Mouse (Mus musculus): ENCODE measurements around the gene Scaf11. TPM values are rescaled to one million over a fixed set of nuclear protein-coding genes. Genes with fewer than 3 reads are reported as not detected.

Scaf11 gene
- polyA plus RNA-seq, 1 experiment from 2014 or later: 39.1 TPM

GRCm38 (mm10) chr15:96419920-96420319, 40.7 kb downstream of the Scaf11 start:
- Histone ChIP-seq H3K27me3 (ENCODE audit: control insufficient read depth, insufficient read depth, low read depth, low read length) (no peaks in the 10 kb centered on the region), H3K36me3 (ENCODE audit: control insufficient read depth, insufficient read depth, low read length) (peaks cover 30% of the 10 kb centered on the region), H3K4me1 (ENCODE audit: control insufficient read depth, insufficient read depth, low read length) (no peaks in the 10 kb centered on the region), H3K27ac (ENCODE audit: low read length) (no peak overlapping the region), H3K9me3 (replicated peaks; ENCODE audit: control insufficient read depth, low read length, poor library complexity, severe bottlenecking) (no peaks in the 10 kb centered on the region), H3K4me2 (ENCODE audit: low read length) (no peak overlapping the region), H3K9ac (ENCODE audit: low read depth, low read length) (no peak overlapping the region), H3K4me3 (ENCODE audit: low read depth, low read length) (no peak overlapping the region)
- no peak for ATAC-seq
- 97% methylated on average over 8 of the region's 8 CpGs for WGBS

GRCm38 (mm10) chr15:96418161-96418560, 42.5 kb downstream of the Scaf11 start:
- no peak overlapping the region for H3K9ac ChIP-seq (ENCODE audit: low read depth, low read length)
- H3K36me3 ChIP-seq (ENCODE audit: control insufficient read depth, insufficient read depth, low read length): peaks cover 34% of the 10 kb centered on the region
- H3K4me3 ChIP-seq (ENCODE audit: low read depth, low read length): no peak overlapping the region
- H3K9me3 ChIP-seq (replicated peaks; ENCODE audit: control insufficient read depth, low read length, poor library complexity, severe bottlenecking): no peaks in the 10 kb centered on the region
- H3K27me3 ChIP-seq (ENCODE audit: control insufficient read depth, insufficient read depth, low read depth, low read length): no peaks in the 10 kb centered on the region
- 95% methylated on average over 12 of the region's 12 CpGs for WGBS
- H3K4me1 ChIP-seq (ENCODE audit: control insufficient read depth, insufficient read depth, low read length): no peaks in the 10 kb centered on the region
- H3K27ac ChIP-seq (ENCODE audit: low read length): no peak overlapping the region
- H3K4me2 ChIP-seq (ENCODE audit: low read length): no peak overlapping the region
- ATAC-seq: no peak

GRCm38 (mm10) chr15:96408717-96409121, 51.9 kb downstream of the Scaf11 start:
- 0 out of 2 replicates have a peak, but pooled peaks cover 5% of the 10 kb centered on the region for H3K36me3 ChIP-seq (ENCODE audit: control insufficient read depth, insufficient read depth, low read length)
- H3K9ac ChIP-seq (ENCODE audit: low read depth, low read length): no peak overlapping the region
- no peaks in the 10 kb centered on the region for H3K9me3 ChIP-seq (replicated peaks; ENCODE audit: control insufficient read depth, low read length, poor library complexity, severe bottlenecking)
- ATAC-seq: no peak
- 95% methylated on average over 6 of the region's 6 CpGs for WGBS
- no peaks in the 10 kb centered on the region for H3K4me1 ChIP-seq (ENCODE audit: control insufficient read depth, insufficient read depth, low read length)
- no peaks in the 10 kb centered on the region for H3K27me3 ChIP-seq (ENCODE audit: control insufficient read depth, insufficient read depth, low read depth, low read length)
- no peak overlapping the region for H3K4me2 ChIP-seq (ENCODE audit: low read length)
- H3K4me3 ChIP-seq (ENCODE audit: low read depth, low read length): no peak overlapping the region
- no peak overlapping the region for H3K27ac ChIP-seq (ENCODE audit: low read length)

- Histone ChIP-seq H3K27me3 (ENCODE audit: control insufficient read depth, insufficient read depth, low read depth, low read length) (no peaks in the 10 kb centered on the region), H3K4me3 (ENCODE audit: low read depth, low read length) (no peak overlapping the region), H3K4me2 (ENCODE audit: low read length) (no peak overlapping the region), H3K27ac (ENCODE audit: low read length) (no peak overlapping the region), H3K9me3 (replicated peaks; ENCODE audit: control insufficient read depth, low read length, poor library complexity, severe bottlenecking) (no peaks in the 10 kb centered on the region), H3K9ac (ENCODE audit: low read depth, low read length) (no peak overlapping the region), H3K4me1 (ENCODE audit: control insufficient read depth, insufficient read depth, low read length) (no peaks in the 10 kb centered on the region), H3K36me3 (ENCODE audit: control insufficient read depth, insufficient read depth, low read length) (peaks cover 6% of the 10 kb centered on the region; the same call in 1 of the 2 replicates)
- ATAC-seq: no peak
- 83% methylated on average over 2 of the region's 2 CpGs for WGBS
These were observed 53.5 kb downstream of the Scaf11 start for GRCm38 (mm10) chr15:96407151-96407550.

- Histone ChIP-seq H3K9ac (ENCODE audit: low read depth, low read length) (no peak overlapping the region), H3K36me3 (ENCODE audit: control insufficient read depth, insufficient read depth, low read length) (peaks cover 8% of the 10 kb centered on the region; the same call in 1 of the 2 replicates), H3K4me1 (ENCODE audit: control insufficient read depth, insufficient read depth, low read length) (no peaks in the 10 kb centered on the region), H3K4me2 (ENCODE audit: low read length) (no peak overlapping the region), H3K27ac (ENCODE audit: low read length) (no peak overlapping the region), H3K27me3 (ENCODE audit: control insufficient read depth, insufficient read depth, low read depth, low read length) (no peaks in the 10 kb centered on the region), H3K9me3 (replicated peaks; ENCODE audit: control insufficient read depth, low read length, poor library complexity, severe bottlenecking) (no peaks in the 10 kb centered on the region), H3K4me3 (ENCODE audit: low read depth, low read length) (no peak overlapping the region)
- WGBS: 90% methylated on average over 4 of the region's 4 CpGs
- ATAC-seq: no peak
These were observed 54.4 kb downstream of the Scaf11 start for GRCm38 (mm10) chr15:96406253-96406652.

- no peaks in the 10 kb centered on the region for H3K9me3 ChIP-seq (replicated peaks; ENCODE audit: control insufficient read depth, low read length, poor library complexity, severe bottlenecking)
- H3K27ac ChIP-seq (ENCODE audit: low read length): no peak overlapping the region
- no peak overlapping the region for H3K4me3 ChIP-seq (ENCODE audit: low read depth, low read length)
- no peaks in the 10 kb centered on the region for H3K4me1 ChIP-seq (ENCODE audit: control insufficient read depth, insufficient read depth, low read length)
- no peaks in the 10 kb centered on the region for H3K27me3 ChIP-seq (ENCODE audit: control insufficient read depth, insufficient read depth, low read depth, low read length)
- ATAC-seq: no peak
- no peak overlapping the region for H3K4me2 ChIP-seq (ENCODE audit: low read length)
- H3K9ac ChIP-seq (ENCODE audit: low read depth, low read length): no peak overlapping the region
- H3K36me3 ChIP-seq (ENCODE audit: control insufficient read depth, insufficient read depth, low read length): peaks cover 8% of the 10 kb centered on the region; the same call in 1 of the 2 replicates
- WGBS: 71% methylated on average over 5 of the region's 5 CpGs
These were observed 55.1 kb downstream of the Scaf11 start for GRCm38 (mm10) chr15:96405548-96405947.

GRCm38 (mm10) chr15:96398333-96398732, 62.3 kb downstream of the Scaf11 start:
- peaks cover 15% of the 10 kb centered on the region; the same call in 1 of the 2 replicates for H3K36me3 ChIP-seq (ENCODE audit: control insufficient read depth, insufficient read depth, low read length)
- no peak overlapping the region for H3K27ac ChIP-seq (ENCODE audit: low read length)
- no peak overlapping the region for H3K9ac ChIP-seq (ENCODE audit: low read depth, low read length)
- no peaks in the 10 kb centered on the region for H3K9me3 ChIP-seq (replicated peaks; ENCODE audit: control insufficient read depth, low read length, poor library complexity, severe bottlenecking)
- no peak overlapping the region for H3K4me2 ChIP-seq (ENCODE audit: low read length)
- no peaks in the 10 kb centered on the region for H3K27me3 ChIP-seq (ENCODE audit: control insufficient read depth, insufficient read depth, low read depth, low read length)
- 88% methylated on average over 10 of the region's 10 CpGs for WGBS
- no peaks in the 10 kb centered on the region for H3K4me1 ChIP-seq (ENCODE audit: control insufficient read depth, insufficient read depth, low read length)
- ATAC-seq: no peak
- H3K4me3 ChIP-seq (ENCODE audit: low read depth, low read length): no peak overlapping the region

GRCm38 (mm10) chr15:96396641-96397344, 63.9 kb downstream of the Scaf11 start:
- H3K9me3 ChIP-seq (replicated peaks; ENCODE audit: control insufficient read depth, low read length, poor library complexity, severe bottlenecking): no peaks in the 10 kb centered on the region
- WGBS: 75% methylated on average over 8 of the region's 8 CpGs
- no peaks in the 10 kb centered on the region for H3K4me1 ChIP-seq (ENCODE audit: control insufficient read depth, insufficient read depth, low read length)
- no peak overlapping the region for H3K9ac ChIP-seq (ENCODE audit: low read depth, low read length)
- H3K27me3 ChIP-seq (ENCODE audit: control insufficient read depth, insufficient read depth, low read depth, low read length): no peaks in the 10 kb centered on the region
- no peak for ATAC-seq
- peaks cover 15% of the 10 kb centered on the region; the same call in 1 of the 2 replicates for H3K36me3 ChIP-seq (ENCODE audit: control insufficient read depth, insufficient read depth, low read length)
- H3K4me2 ChIP-seq (ENCODE audit: low read length): no peak overlapping the region
- no peak overlapping the region for H3K4me3 ChIP-seq (ENCODE audit: low read depth, low read length)
- H3K27ac ChIP-seq (ENCODE audit: low read length): no peak overlapping the region

GRCm38 (mm10) chr15:96395071-96395470, 65.6 kb downstream of the Scaf11 start:
- Histone ChIP-seq H3K4me3 (ENCODE audit: low read depth, low read length) (no peak overlapping the region), H3K9me3 (replicated peaks; ENCODE audit: control insufficient read depth, low read length, poor library complexity, severe bottlenecking) (no peaks in the 10 kb centered on the region), H3K4me1 (ENCODE audit: control insufficient read depth, insufficient read depth, low read length) (no peaks in the 10 kb centered on the region), H3K4me2 (ENCODE audit: low read length) (no peak overlapping the region), H3K27me3 (ENCODE audit: control insufficient read depth, insufficient read depth, low read depth, low read length) (no peaks in the 10 kb centered on the region), H3K9ac (ENCODE audit: low read depth, low read length) (no peak overlapping the region), H3K27ac (ENCODE audit: low read length) (no peak overlapping the region), H3K36me3 (ENCODE audit: control insufficient read depth, insufficient read depth, low read length) (peaks cover 17% of the 10 kb centered on the region)
- WGBS: 94% methylated on average over 6 of the region's 6 CpGs
- ATAC-seq: no peak

Data from midbrain, embryonic 16.5 days (tissue).